Mouse (Mus musculus) mouse embryonic stem cell (cell line): ENCODE data around the gene Dbp.

Experiments
- in situ Hi-C, 2 experiments: fragments of 300-500 bp; cut with MboI; formaldehyde crosslinking; loops; 1 replicate in 1 of 2; 3 replicates in 1 of 2; pipeline ENCODE4 v1.14.3; 2019 to 2020; ENCODE audit warnings: low sequenced_read_pairs in 2 of 2, low pct_unique_long_range_greater_than_20kb in 1 of 2, mixed read lengths in 1 of 2; ENCODE audit not compliant: unreplicated experiment in 1 of 2

The Dbp gene

DNA sequence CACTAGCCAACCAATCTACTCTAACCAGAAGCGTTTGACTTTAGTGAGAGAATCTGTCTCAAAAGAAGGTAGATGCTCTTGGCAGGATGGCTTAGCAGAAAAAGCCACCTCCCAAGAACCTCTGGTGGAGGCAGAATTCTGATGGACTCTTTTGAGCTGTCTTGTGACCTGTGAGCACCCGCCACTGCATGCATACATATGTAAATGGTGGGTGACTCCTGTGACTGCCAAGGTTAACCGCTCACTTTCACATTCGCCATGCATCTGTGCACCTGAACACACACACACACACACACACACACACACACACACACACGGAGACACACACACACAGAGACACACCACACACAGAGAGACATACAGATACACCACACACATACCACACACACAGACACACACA, 42.6 kb downstream of the Dbp start:
- in situ Hi-C loops: no loop called here

DNA sequence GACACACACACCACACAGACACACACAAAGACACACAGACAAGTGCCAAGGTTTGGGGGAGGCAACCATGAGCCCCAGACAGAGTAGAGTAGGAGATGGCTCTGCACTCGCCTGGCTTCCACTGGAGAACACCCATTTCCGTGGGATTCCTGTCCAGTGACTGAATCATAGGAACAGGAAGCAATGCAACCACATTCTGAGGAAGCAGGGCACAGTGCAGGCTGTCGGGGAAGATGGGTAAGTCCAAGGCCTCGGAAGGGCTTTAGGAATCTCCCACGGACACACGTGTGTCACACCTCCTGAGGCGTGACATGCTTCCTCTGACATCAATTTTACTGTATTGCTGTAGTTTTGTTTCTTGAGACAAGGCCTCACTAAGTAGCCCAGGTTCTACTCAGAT, 43.2 kb downstream of the Dbp start:
- in situ Hi-C loops: no loop called here

DNA sequence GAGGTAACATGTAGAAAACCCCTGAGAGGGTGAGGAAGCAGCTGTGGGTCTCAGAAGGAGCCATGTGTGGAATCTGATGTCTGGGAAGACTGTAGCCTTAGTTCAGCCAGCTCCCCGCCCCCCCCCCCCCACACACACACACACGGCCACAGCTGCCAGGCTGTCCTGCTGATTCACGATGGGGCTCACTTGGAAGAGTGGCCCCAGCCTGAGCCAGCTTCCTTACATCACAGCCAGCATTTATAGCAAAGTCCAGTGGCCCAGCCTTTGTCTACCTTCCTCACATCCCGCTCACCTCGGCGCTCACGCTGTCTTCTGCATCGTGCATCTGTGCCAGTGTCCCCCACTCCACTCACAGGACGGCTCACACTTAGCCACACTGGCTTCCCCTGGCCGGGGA, 44.5 kb downstream of the Dbp start:
- in situ Hi-C loops: no loop called here

DNA sequence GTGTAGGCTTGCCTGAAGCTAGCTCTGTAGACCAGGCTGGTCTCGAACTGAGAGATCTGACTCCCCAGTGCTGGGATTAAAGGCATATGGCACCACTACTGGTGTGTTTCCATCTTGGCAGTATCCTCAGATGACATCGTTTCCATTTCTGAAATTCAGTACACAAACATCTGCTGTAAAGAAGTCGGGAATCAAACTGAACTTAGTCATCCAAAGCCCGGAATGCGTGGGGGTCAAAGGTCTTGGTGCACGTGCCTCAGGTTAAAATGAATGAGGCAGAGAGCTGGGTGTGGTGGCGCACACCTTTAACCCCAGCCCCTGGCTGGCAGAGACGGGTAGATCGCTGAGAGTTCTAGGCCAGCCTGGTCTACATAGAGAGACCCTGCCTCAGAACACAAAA, 45.3 kb downstream of the Dbp start:
- in situ Hi-C loops: no loop called here

DNA sequence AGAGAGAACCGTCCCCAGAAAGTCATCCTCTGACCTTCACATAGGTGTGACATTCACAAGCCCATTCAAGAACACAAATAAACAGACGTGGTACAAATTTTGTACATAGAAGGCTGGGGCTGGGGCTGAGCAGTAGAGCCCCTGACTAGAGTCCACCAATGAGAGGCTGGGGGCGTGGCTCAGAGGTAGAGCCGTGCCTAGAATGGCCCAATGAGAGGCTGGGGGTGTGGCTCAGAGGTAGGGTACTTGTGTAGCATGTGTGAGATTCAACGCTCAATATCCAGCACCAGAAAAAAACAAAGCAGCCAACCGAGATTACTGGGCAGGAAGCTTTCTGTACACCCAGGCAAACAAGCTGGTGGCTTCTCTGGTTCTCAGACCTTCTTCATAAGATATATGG, 50.8 kb downstream of the Dbp start:
- in situ Hi-C loops: no loop called here

DNA sequence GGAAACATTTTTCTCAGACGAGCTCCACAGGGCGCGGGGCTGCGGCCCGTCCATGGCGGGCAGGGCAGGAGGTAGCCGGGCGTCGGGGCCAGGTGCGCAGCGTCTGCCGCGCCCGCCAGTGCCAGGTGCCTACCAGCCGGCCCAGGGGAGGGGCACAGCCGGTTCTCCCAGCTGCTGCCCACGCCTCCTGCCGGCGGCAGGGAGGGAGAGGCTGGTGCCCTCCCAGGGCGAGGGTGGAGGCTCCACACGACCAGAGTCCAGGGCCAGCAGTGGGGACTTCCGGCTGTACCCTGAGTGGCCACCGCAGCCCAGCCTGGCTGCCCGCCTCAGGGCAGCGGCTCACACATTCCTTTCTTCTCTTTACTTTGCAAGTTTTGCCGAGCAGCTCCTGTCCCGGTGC, 54.5 kb downstream of the Dbp start:
- in situ Hi-C loops: no loop called here
